Mouse (Mus musculus) midbrain, postnatal 0 days (tissue): ENCODE measurements around the gene Pds5a. TPM values are rescaled to one million over a fixed set of nuclear protein-coding genes. Genes with fewer than 3 reads are reported as not detected.

Experiments used
- ATAC-seq: fragments of 200-750 bp; cut with Nextera tagmentation; 2 replicates; pipeline ENCODE4 v1.8.0; 2017; ENCODE audit warnings: moderate number of reproducible peaks, mild to moderate bottlenecking, moderate TSS enrichment, moderate library complexity; ENCODE audit not compliant: low FRiP score
- DNase-seq: peaks from one replicate; pipeline ENCODE4 v3.0.0-alpha.2; 2015; ENCODE audit warnings: low spot score
- H3K27ac ChIP-seq: fragments of 300-500 bp; sonication (generic); 2 replicates; pipeline ENCODE4 v1.5.1; 2014; ENCODE audit warnings: low read depth, mild to moderate bottlenecking, low read length, mixed read lengths
- H3K27me3 ChIP-seq: fragments of 300-500 bp; sonication (generic); 2 replicates; pipeline ENCODE4 v1.6.1; 2014; ENCODE audit warnings: low read length, control low read depth, mixed read lengths; ENCODE audit not compliant: insufficient read depth
- H3K36me3 ChIP-seq: fragments of 300-500 bp; sonication (generic); 2 replicates; pipeline ENCODE4 v1.6.1; 2014; ENCODE audit warnings: low read length, control low read depth, mixed read lengths; ENCODE audit not compliant: insufficient read depth
- H3K4me1 ChIP-seq: fragments of 300-500 bp; sonication (generic); 2 replicates; pipeline ENCODE4 v1.6.1; 2014; ENCODE audit warnings: mild to moderate bottlenecking, control low read depth, antibody characterized with exemption, low read length, mixed read lengths; ENCODE audit not compliant: insufficient read depth
- H3K4me2 ChIP-seq: fragments of 300-500 bp; sonication (generic); 2 replicates; pipeline ENCODE4 v1.6.1; 2014; ENCODE audit warnings: low read depth, mild to moderate bottlenecking, low read length, mixed read lengths; ENCODE audit not compliant: poor library complexity, severe bottlenecking
- H3K4me3 ChIP-seq: fragments of 300-500 bp; sonication (generic); 2 replicates; pipeline ENCODE4 v1.5.1; 2014; ENCODE audit warnings: low read depth, mild to moderate bottlenecking, low read length, moderate library complexity
- H3K9ac ChIP-seq: fragments of 300-500 bp; sonication (generic); replicated peaks from 2 replicates; pipeline ENCODE4 v1.6.1; 2014; ENCODE audit warnings: mild to moderate bottlenecking, low read length, moderate library complexity, mixed read lengths; ENCODE audit not compliant: poor library complexity, severe bottlenecking
- H3K9me3 ChIP-seq: fragments of 300-500 bp; sonication (generic); 2 replicates; pipeline ENCODE4 v1.6.1; 2016; ENCODE audit warnings: low read length, control low read depth
- CTCF ChIP-seq: IDR thresholded peaks from 2 replicates; pipeline ENCODE4 v1.5.1; 2016; ENCODE audit warnings: antibody characterized with exemption, mild to moderate bottlenecking
- WGBS: fragments of 180-500 bp; shearing (Covaris S2); extraction: QIAGEN DNeasy Blood & Tissue Kit; methylation state at CpG from one replicate; pipeline ENCODE4 v1.1.7; 2014; 5-methylcytosine and 5-hydroxymethylcytosine counted together
- polyA plus RNA-seq: library from polyadenylated mRNA; unstranded; fragments of >200 nt; fragmentation: Nextera tagmentation; extraction: Ambion mirVana; gene quantifications from 2 replicates; pipeline ENCODE4 v1.2.1, GENCODE M21; 2015
- total RNA-seq: library from RNA; depleted of rRNA; stranded (reverse); fragments of >200 nt; gene quantifications from 2 replicates; pipeline ENCODE4 v1.2.3, GENCODE M21; 2014; rRNA removed

Pds5a gene
- total and polyA plus RNA-seq, 2 experiments from 2014 or later: 21.2 to 66.5 TPM

- no peaks in the 10 kb centered on the region for H3K27me3 ChIP-seq
- 84% methylated on average over 3 of the region's 3 CpGs for WGBS
- no peak overlapping the region for H3K4me3 ChIP-seq
- no peak for TF ChIP-seq CTCF
- no peak overlapping the region for H3K27ac ChIP-seq
- ATAC-seq: no peak
- H3K4me2 ChIP-seq: no peak overlapping the region
- H3K4me1 ChIP-seq: no peaks in the 10 kb centered on the region
- H3K9me3 ChIP-seq: no peaks in the 10 kb centered on the region
- no peak overlapping the region for H3K9ac ChIP-seq
- DNase-seq: no peak
- H3K36me3 ChIP-seq: 0 out of 2 replicates have a peak, but pooled peaks cover 3% of the 10 kb centered on the region
These were observed 119.5 kb downstream of the Pds5a start for GRCm38 (mm10) chr5:65578545-65578944.

DNA sequence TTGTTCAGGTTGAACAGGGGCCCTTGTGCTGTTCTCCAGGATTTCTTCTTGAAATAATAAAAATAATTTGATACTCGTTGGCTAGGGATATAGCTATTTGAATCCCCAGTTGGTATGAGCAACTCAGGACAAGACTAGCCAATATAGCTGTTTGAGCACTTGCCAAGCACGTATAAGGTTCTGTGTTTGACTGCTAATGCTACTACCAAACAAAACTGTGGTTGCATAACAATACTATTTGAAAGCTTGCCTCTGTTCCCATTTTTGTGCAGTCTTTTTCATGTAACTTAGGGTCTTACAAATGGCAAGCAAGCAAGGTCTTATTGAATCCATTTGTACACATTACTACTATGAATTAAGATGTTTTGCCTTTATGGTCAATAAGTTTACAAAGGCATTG, 122.2 kb downstream of the Pds5a start:
- DNase-seq (no peak), ATAC-seq (no peak)
- Histone ChIP-seq H3K4me1 (no peaks in the 10 kb centered on the region), H3K27me3 (no peaks in the 10 kb centered on the region), H3K4me3 (no peak overlapping the region), H3K36me3 (no peaks in the 10 kb centered on the region), H3K4me2 (no peak overlapping the region), H3K27ac (no peak overlapping the region), H3K9ac (no peak overlapping the region), H3K9me3 (no peaks in the 10 kb centered on the region)
- no peak for TF ChIP-seq CTCF
- WGBS: 73% methylated on average over 2 of the region's 2 CpGs

DNA sequence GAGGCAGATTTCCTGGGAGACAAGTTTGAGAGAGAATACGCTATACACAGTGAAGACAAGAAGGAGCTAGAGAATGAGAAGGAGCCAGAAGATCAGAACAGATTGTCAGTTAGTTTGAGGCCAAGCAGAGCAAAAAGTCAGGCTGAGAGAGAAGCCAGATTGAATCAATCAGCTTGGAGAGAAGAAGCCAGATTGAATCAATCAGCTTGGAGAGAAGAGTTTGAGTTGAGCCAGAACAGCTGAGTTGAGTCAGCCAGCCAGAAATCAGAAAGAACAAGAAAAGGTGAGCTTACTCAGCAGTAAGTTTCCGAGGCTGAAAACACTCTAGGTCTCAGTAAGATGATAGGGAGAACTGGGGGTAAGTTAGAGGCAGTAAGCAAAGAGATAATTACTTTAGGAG, 123.2 kb downstream of the Pds5a start:
- Histone ChIP-seq H3K9me3 (no peaks in the 10 kb centered on the region), H3K27ac (no peak overlapping the region), H3K4me2 (no peak overlapping the region), H3K4me1 (no peaks in the 10 kb centered on the region), H3K9ac (no peak overlapping the region), H3K27me3 (no peaks in the 10 kb centered on the region), H3K4me3 (no peak overlapping the region), H3K36me3 (no peaks in the 10 kb centered on the region)
- no peak for TF ChIP-seq CTCF
- ATAC-seq (no peak), DNase-seq (no peak)
- 92% methylated on average over 2 of the region's 2 CpGs for WGBS

- Histone ChIP-seq H3K9me3 (no peaks in the 10 kb centered on the region), H3K4me3 (no peak overlapping the region), H3K27ac (no peak overlapping the region), H3K36me3 (no peaks in the 10 kb centered on the region), H3K9ac (no peak overlapping the region), H3K27me3 (no peaks in the 10 kb centered on the region), H3K4me1 (no peaks in the 10 kb centered on the region), H3K4me2 (no peak overlapping the region)
- no peak for DNase-seq
- no peak for TF ChIP-seq CTCF
- no peak for ATAC-seq
- 86% methylated on average over 2 of the region's 2 CpGs for WGBS
These were observed 132.6 kb downstream of the Pds5a start for GRCm38 (mm10) chr5:65565486-65565885.

- Histone ChIP-seq H3K9ac (no peak overlapping the region), H3K4me3 (no peak overlapping the region), H3K9me3 (no peaks in the 10 kb centered on the region), H3K27ac (no peak overlapping the region), H3K36me3 (no peaks in the 10 kb centered on the region), H3K4me2 (no peak overlapping the region), H3K27me3 (no peaks in the 10 kb centered on the region), H3K4me1 (no peaks in the 10 kb centered on the region)
- WGBS: 26% methylated on average over 19 of the region's 20 CpGs
- ATAC-seq (no peak), DNase-seq (peak; percentile 7)
- TF ChIP-seq CTCF: no peak
These were observed 136.8 kb downstream of the Pds5a start for GRCm38 (mm10) chr5:65561125-65561893.

DNA sequence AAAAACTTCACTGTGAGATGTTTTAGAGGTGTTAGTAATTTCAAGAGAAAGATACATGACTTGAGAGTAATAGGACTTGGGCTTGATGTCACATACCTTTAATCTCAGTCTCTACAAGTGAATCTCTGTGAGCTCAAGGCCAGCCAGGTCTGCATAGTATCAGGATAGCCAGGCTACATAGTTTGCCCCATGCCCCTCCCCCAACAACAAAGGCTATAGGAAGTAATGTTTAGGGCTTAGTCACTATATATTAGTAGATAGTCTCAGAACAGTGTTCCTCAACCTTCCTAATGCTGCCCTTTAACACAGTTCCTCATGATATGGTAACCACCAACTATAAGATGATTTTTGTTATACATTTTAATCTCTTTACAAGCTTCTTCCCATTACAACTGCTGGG, 141.0 kb downstream of the Pds5a start:
- H3K9me3 ChIP-seq: no peaks in the 10 kb centered on the region
- H3K27ac ChIP-seq: no peak overlapping the region
- TF ChIP-seq CTCF: no peak
- no peak overlapping the region for H3K9ac ChIP-seq
- DNase-seq (no peak), ATAC-seq (no peak)
- H3K4me2 ChIP-seq: no peak overlapping the region
- H3K4me1 ChIP-seq: no peaks in the 10 kb centered on the region
- no peaks in the 10 kb centered on the region for H3K27me3 ChIP-seq
- no peaks in the 10 kb centered on the region for H3K36me3 ChIP-seq
- H3K4me3 ChIP-seq: no peak overlapping the region

Other genes starting within 250 kb of the Pds5a start
- gene Gm43552, start 205.4 kb downstream of the Pds5a start, total RNA-seq: not detected in 2 replicates
- gene Gm43552, start 205.4 kb downstream of the Pds5a start, polyA plus RNA-seq: not detected in 2 replicates
- 189 and 204 TPM in 2 replicates for gene Smim14, start 161.1 kb downstream of the Pds5a start, total RNA-seq
- 222 and 238 TPM in 2 replicates for gene Smim14, start 161.1 kb downstream of the Pds5a start, polyA plus RNA-seq
- gene Ube2k, start 161.0 kb downstream of the Pds5a start, total RNA-seq: 40.4 and 55.0 TPM in 2 replicates
- 186 and 194 TPM in 2 replicates for gene Ube2k, start 161.0 kb downstream of the Pds5a start, polyA plus RNA-seq
- gene N4bp2, start 65.2 kb upstream of the Pds5a start, total RNA-seq: 33.0 and 48.9 TPM in 2 replicates
- gene N4bp2, start 65.2 kb upstream of the Pds5a start, polyA plus RNA-seq: 9.3 and 12.0 TPM in 2 replicates
- gene Rhoh, start 162.9 kb upstream of the Pds5a start, total RNA-seq: 0.33 and 1.5 TPM in 2 replicates
- gene Rhoh, start 162.9 kb upstream of the Pds5a start, polyA plus RNA-seq: 0.38 and 0.51 TPM in 2 replicates
- not detected in 2 replicates for gene Chrna9, start 236.6 kb upstream of the Pds5a start, total RNA-seq
- gene Chrna9, start 236.6 kb upstream of the Pds5a start, polyA plus RNA-seq: not detected in 2 replicates